Mouse (Mus musculus) cerebellum, adult 9-10 months (tissue): ENCODE results near the gene Prickle4.

Source experiments
- DNase-seq: peaks from one replicate; pipeline ENCODE4 v3.0.0; 2022

Gene Prickle4

GRCm38 (mm10) chr17:47704692-47705091 is 10.2 kb upstream of the Prickle4 start:
- DNase-seq, result no peak

GRCm38 (mm10) chr17:47703556-47703955 is 9.0 kb upstream of the Prickle4 start:
- no peak for DNase-seq

DNA sequence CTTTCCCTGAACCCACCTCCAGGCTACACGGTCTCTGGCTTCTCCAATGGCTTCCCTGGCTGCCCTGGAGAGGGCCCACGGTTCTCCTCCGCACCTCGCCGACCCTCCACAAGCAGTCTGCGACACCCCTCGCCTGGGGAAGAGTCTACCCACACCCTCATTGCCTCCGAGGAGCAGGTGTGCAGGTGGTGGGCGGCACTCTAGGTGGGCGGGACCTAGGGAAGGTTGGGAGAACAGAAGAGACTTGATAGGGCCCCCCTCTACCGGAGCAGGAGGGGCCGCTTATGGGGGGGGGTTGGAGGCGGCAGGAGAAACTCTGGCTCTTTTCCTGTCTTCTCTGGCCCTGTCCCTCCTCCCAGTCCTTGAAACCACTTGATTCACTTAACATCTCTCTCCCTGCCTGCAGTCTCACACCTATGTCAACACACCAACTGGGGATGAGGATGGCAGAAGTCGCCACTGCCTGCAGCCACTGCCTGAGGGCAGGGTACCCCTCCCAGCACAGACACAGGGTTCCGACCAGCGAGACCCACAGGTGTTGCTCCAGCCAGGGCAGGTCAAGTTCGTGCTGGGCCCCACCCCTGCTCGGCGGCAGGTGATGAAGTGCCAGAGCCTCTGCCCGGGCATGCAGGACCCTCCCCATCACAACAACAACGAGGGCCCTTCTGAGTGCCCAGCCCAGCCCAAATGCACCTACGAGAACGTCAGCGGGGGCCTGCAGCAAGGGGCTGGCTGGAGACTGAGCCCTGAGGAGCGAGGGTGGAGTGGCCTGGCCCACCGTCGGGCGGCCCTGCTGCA is 8.2 kb upstream of the Prickle4 start:
- DNase-seq, result no peak

DNA sequence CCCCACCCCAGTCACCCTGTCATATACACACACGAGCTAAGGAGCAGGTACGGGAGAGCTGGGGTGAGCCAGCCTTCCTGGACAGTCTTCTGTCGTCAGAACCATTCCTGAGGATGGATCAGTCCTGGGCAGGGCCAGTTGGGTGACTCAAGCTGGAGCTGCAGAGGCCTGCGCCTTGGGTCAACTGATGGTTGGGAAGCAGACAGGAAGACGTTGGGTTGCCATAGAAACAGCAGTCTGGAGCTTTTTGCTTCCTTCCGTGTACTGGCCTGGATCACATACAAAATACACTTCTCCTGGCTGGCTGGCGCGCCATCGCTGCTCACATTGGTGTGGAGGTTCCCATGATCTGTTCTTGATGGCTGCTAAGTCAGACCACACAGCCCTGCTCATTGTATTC is 7.3 kb upstream of the Prickle4 start:
- no peak for DNase-seq

DNA sequence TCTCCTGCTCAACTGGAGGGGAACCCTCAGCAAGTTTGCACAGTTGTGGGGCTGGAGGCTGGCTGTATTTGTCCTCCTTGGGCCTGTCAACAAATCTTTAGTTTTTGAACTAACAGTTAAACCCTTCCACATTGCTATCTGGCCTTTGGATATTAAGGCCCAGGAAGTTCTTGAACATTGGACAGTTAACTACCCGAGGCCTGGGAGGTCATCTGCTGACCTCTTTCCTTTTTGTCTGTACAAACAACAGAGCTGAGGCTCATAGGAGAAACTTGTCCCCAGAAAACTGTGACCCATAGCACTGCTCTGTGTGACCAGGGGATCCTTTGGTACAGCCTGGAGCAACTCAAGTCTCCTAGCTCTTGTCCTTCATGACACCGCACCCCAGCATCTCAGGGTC is 4.5 kb upstream of the Prickle4 start:
- no peak for DNase-seq

DNA sequence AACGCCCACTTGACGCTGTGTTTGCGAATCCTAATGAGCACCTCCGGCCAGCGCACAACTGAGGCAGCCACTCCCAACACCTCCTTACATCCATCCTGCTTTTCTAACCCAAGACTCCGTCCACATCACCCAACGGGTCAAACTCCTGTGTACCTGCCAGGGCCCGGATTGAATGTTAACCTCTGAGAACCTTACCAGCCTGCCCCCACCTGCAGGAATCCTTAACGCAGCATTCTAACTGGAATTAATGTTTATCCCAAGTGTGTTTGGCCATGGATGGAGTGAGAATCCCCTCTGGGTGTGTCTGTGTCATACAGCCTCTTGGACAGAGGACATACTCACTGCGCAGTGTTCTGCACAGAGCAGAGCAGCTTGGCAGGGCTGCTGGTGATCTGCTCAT is 3.6 kb upstream of the Prickle4 start:
- DNase-seq, result no peak

- no peak for DNase-seq
These were observed 788 bp upstream of the Prickle4 start for GRCm38 (mm10) chr17:47695337-47695710.

GRCm38 (mm10) chr17:47694442-47694502 is 264 bp downstream of the Prickle4 start, which contains the start of gene Gm21981:
Gene Gm21981, minus strand, starts transcription at chr17:47694455.
- no peak for DNase-seq

GRCm38 (mm10) chr17:47693671-47694441 is 680 bp downstream of the Prickle4 start:
- peak; percentile 54 for DNase-seq

DNA sequence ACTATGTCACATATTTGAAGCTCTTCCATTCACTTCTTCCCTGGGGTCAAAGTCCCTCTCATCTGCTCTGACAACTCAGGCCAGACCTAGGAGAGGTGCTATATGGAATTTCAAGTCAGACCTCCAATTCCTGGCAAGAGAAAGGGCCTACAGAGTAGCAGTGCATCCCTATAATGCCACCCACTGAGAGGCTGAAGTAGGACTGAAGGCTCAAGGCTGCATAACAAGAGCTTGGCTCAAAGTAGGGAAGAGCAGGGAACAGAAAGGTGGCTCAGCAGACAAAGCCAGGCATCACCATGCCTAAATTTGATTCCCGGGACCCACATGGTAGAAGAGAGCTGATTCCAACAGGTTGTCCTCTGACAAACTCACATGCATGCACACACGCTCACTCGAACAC is 2.9 kb downstream of the Prickle4 start:
- DNase-seq, result no peak

DNA sequence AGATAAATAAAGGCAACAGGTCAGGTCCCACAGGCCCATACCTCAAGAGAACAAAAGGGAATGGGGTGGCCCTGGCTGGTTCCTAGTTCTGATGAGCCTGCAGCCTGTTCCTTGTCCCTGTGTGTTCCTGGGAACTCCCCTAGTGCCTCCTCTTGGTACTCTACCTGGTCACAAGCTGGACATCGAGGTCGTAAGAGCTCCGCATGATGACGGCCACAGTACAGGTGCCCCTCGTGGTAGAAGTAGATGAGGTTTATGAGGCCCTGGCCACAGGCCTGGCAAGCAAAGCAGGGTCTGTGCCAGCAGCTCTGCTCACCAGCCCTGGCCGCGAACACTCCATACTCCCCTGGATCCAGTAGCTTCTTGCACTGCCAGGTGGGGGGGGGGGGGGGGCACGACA is 4.6 kb downstream of the Prickle4 start:
- DNase-seq, result peak; percentile 51

DNA sequence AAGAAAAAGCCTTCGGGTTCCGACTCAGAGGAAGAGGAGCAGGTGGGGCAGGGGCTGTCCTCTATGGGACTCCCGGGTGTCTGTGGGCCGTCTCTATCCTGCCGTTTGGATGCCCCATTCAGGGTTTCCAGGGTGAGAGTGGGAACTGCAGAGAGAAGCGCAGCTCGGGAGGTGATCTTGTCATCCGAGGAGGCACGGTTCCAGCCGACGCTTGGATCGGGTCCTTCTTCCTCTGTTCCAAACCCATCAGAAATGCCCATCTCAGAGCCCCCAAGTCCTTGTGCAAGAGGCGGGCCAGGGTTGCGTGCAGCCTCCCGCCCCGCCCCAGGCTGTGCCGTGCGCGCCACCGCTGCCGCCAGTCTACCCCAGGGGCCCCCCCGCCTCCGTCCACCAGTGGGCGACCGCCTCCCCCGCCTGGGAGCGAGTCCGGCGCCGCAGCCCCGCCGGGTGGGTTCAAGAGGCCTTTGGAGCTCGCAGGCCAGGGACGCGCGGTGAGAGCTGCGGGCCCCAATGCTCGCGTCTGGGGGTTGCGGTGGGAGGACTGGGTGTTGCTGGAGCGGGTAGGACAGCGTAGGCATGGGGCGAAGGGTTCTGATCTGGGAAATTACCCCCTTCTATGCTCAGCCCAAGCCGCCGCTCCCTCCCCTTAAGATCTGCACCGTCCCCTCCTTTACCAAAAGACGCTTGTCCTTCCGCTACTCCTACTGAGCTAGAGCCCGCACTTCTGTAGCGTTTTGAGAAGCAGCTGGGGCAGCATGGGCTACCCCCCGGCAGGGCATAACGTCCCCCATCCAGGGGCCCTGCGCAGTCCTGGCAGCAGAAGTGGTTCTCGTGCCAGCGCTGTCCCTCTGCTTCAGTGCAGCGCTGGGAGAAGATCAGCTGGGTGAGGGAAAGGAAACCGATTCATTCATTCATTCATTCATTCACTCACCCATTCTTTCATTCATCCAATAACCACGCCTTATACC is 5.6 kb downstream of the Prickle4 start, which contains the start of gene Frs3:
Gene Frs3, plus strand, starts transcription at position 423 of the 968 bp plus-strand sequence.
- peak; percentile 78 for DNase-seq

GRCm38 (mm10) chr17:47688344-47688607 is 6.3 kb downstream of the Prickle4 start, which contains the start of gene Tomm6:
Gene Tomm6, minus strand, starts transcription at chr17:47688386.
- DNase-seq, result no peak

GRCm38 (mm10) chr17:47687409-47688343 is 6.9 kb downstream of the Prickle4 start:
- peak; percentile 93 for DNase-seq

- no peak for DNase-seq
These were observed 11.7 kb downstream of the Prickle4 start for GRCm38 (mm10) chr17:47682836-47683235.

- no peak for DNase-seq
These were observed 15.8 kb downstream of the Prickle4 start for GRCm38 (mm10) chr17:47678702-47679101.

- DNase-seq, result no peak
These were observed 16.3 kb downstream of the Prickle4 start for GRCm38 (mm10) chr17:47678238-47678637.

- DNase-seq, result peak; percentile 75
These were observed 18.0 kb downstream of the Prickle4 start for GRCm38 (mm10) chr17:47676581-47676980.

DNA sequence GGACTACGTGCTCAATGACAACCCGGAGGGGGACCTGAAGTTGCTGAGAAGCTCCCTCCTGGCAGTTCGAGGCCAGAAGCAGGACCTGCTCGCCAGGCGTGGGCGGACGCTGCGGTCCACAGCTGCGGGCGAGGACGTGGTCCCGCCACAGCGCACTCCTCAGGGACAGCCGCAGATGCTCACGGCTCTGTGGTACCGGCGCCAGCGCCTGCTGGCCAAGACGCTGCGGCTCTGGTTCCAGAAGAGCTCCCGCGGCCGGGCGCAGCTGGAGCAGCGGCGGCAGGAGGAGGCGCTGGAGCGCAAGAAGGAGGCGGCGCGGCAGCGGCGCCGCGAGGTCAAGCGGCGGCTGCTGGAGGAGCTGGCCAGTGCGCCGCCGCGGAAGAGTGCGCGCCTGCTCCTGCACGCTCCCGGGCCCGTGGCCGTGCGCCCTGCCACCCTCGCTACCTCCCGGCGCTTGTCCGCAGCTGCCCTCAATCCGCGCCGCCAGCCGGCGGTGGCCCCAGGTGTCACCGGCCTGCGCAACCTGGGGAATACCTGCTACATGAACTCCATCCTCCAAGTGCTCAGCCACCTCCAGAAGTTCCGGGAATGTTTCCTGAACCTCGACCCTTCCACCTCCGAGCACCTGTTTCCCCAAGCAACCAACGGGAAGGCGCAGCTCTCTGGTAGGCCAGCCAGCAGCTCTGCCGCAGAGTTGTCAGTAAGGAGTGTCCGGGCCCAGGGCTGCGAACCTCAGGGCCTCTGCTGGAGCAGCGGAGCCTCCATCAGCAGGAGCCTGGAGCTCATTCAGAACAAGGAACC is 22.0 kb downstream of the Prickle4 start:
- DNase-seq, result peak; percentile 14

DNA sequence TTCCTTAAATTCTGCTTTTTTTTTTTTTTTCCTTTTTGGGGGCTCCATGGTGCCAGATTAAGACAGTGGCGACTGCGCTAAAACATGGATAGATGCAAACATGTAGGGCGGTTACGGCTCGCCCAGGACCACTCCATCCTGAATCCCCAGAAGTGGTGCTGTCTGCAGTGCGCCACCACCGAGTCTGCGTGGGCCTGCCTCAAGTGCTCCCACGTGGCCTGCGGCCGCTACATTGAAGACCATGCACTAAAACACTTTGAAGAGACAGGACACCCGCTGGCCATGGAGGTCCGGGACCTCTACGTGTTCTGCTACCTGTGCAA is 22.6 kb downstream of the Prickle4 start:
- no peak for DNase-seq

GRCm38 (mm10) chr17:47669166-47669565 is 25.4 kb downstream of the Prickle4 start:
- no peak for DNase-seq

DNA sequence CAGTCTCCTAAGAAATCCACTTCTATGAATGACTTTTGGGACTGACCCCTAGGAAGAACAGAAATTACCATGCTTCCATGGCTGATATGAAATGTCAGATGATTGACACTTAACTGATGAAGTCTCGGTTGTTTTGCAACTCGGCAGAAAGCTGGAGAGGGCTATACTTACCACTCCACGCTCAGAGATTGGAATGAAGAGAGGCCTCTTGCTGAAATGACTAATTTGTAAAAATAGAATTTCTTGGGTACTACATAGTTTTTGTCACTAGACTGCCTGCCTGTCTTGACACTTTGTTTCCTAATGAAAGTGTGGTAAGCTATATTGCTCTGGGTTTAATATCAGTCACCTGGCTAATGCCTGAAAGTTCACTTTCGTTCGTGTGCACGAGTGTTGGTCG is 30.1 kb downstream of the Prickle4 start:
- DNase-seq, result no peak
